Comparison of ENCODE assay signal across 17 mouse cellular contexts in genomic region chr1:39965461-39965860, GRCm38 (mm10).
DNase-seq lines count a peak whose midpoint lies in the region; ATAC-seq lines count a peak whose summit lies in the region.
"Had no signal": no experiment of that assay in that cellular context is flagged by ENCODE, and none has a peak within 500 bp of the region (broad histone marks: within the 10 kb centered on the region; RNA-seq: fewer than 3 reads in every experiment).

No protein-coding gene starts in this region.

- WGBS in embryonic facial prominence, embryonic 13.5 days = 55% methylated on average over 3 of the region's 3 CpGs
- 75% methylated on average over 3 of the region's 3 CpGs for WGBS in embryonic facial prominence, embryonic 10.5 days
- 31% methylated on average over 3 of the region's 3 CpGs for WGBS in liver, embryonic 12.5 days (ENCODE audit: insufficient replicate concordance)
- WGBS in stomach, embryonic 16.5 days = 51% methylated on average over 3 of the region's 3 CpGs
- WGBS in forebrain, embryonic 12.5 days = 78% methylated on average over 3 of the region's 3 CpGs

- H3K4me1 ChIP-seq in embryonic facial prominence, embryonic 13.5 days = peaks cover 73% of the 10 kb centered on the region
- H3K4me1 ChIP-seq in embryonic facial prominence, embryonic 10.5 days = peaks cover 60% of the 10 kb centered on the region
- peaks cover 66% of the 10 kb centered on the region for H3K4me1 ChIP-seq in megakaryocyte, embryonic 14.5 days
- H3K4me1 ChIP-seq in liver, embryonic 12.5 days = peaks cover 39% of the 10 kb centered on the region
- peaks cover 35% of the 10 kb centered on the region for H3K4me1 ChIP-seq in stomach, embryonic 16.5 days (ENCODE audit: control insufficient read depth, insufficient read depth, low read length)
- H3K4me1 ChIP-seq in forebrain, embryonic 12.5 days = peaks cover 55% of the 10 kb centered on the region

- H3K4me2 ChIP-seq in embryonic facial prominence, embryonic 13.5 days = no peak overlapping the region
- H3K4me2 ChIP-seq in liver, embryonic 12.5 days = no peak overlapping the region
- no peak overlapping the region for H3K4me2 ChIP-seq in stomach, embryonic 16.5 days (ENCODE audit: low read depth, low read length)
- no peak overlapping the region for H3K4me2 ChIP-seq in forebrain, embryonic 12.5 days

- DNase-seq in embryonic facial prominence, embryonic 10.5 days (ENCODE audit: low spot score) = no peak
- no peak for DNase-seq in frontal cortex, postnatal 10 days (ENCODE audit: low spot score in 2 of 2)
- DNase-seq: adrenal gland, adult 8-10 months; cerebellum, adult 11 months; cerebellum, postnatal 14 days; gastrocnemius, adult 2 months; heart, adult 18-20 months; layer of hippocampus, adult 9-11 months had no signal

- no peaks in the 10 kb centered on the region for H3K9me3 ChIP-seq in embryonic facial prominence, embryonic 13.5 days
- no peaks in the 10 kb centered on the region for H3K9me3 ChIP-seq in embryonic facial prominence, embryonic 10.5 days
- H3K9me3 ChIP-seq in megakaryocyte, embryonic 14.5 days = no peaks in the 10 kb centered on the region
- H3K9me3 ChIP-seq in liver, embryonic 12.5 days (replicated peaks) = no peaks in the 10 kb centered on the region
- no peaks in the 10 kb centered on the region for H3K9me3 ChIP-seq in stomach, embryonic 16.5 days (replicated peaks; ENCODE audit: control insufficient read depth, low read length)
- H3K9me3 ChIP-seq in forebrain, embryonic 12.5 days = no peaks in the 10 kb centered on the region

- ATAC-seq in embryonic facial prominence, embryonic 13.5 days (ENCODE audit: insufficient number of reproducible peaks, insufficient read depth, low FRiP score, low TSS enrichment, low read depth) = no peak
- no peak for ATAC-seq in megakaryocyte, adult 5-6 weeks (ENCODE audit: poor library complexity, severe bottlenecking)
- peak; percentile 73 for ATAC-seq in liver, embryonic 12.5 days
- ATAC-seq in stomach, embryonic 16.5 days (ENCODE audit: insufficient read depth, low FRiP score) = no peak
- no peak for ATAC-seq in forebrain, embryonic 12.5 days (ENCODE audit: low FRiP score)
- ATAC-seq: forebrain, embryonic 16.5 days had no signal

- no peak overlapping the region for H3K9ac ChIP-seq in embryonic facial prominence, embryonic 13.5 days
- no peak overlapping the region for H3K9ac ChIP-seq in liver, embryonic 12.5 days
- no peak overlapping the region for H3K9ac ChIP-seq in stomach, embryonic 16.5 days (ENCODE audit: low read length)
- H3K9ac ChIP-seq in forebrain, embryonic 12.5 days = no peak overlapping the region

- no peak overlapping the region for H3K4me3 ChIP-seq in embryonic facial prominence, embryonic 13.5 days
- H3K4me3 ChIP-seq in embryonic facial prominence, embryonic 10.5 days = no peak overlapping the region
- peak overlapping the region; percentile 77 for H3K4me3 ChIP-seq in megakaryocyte, embryonic 14.5 days (replicated peaks)
- H3K4me3 ChIP-seq in liver, embryonic 12.5 days = no peak overlapping the region
- no peak overlapping the region for H3K4me3 ChIP-seq in stomach, embryonic 16.5 days (replicated peaks; ENCODE audit: low read length)
- H3K4me3 ChIP-seq in forebrain, embryonic 12.5 days (replicated peaks) = no peak overlapping the region
- H3K4me3 ChIP-seq: gastrocnemius, adult 2 months had no signal

- H3K36me3 ChIP-seq in embryonic facial prominence, embryonic 13.5 days = peaks cover 26% of the 10 kb centered on the region
- peaks cover 62% of the 10 kb centered on the region for H3K36me3 ChIP-seq in embryonic facial prominence, embryonic 10.5 days (replicated peaks)
- H3K36me3 ChIP-seq in megakaryocyte, embryonic 14.5 days (replicated peaks; ENCODE audit: low read length) = peaks cover 33% of the 10 kb centered on the region
- H3K36me3 ChIP-seq in liver, embryonic 12.5 days = peaks cover 7% of the 10 kb centered on the region; the same call in 1 of the 2 replicates
- no peaks in the 10 kb centered on the region for H3K36me3 ChIP-seq in stomach, embryonic 16.5 days (ENCODE audit: control insufficient read depth, insufficient read depth, low read length)
- peaks cover 35% of the 10 kb centered on the region for H3K36me3 ChIP-seq in forebrain, embryonic 12.5 days (replicated peaks)

- peak overlapping the region; percentile 29; the same call in 1 of the 2 replicates for H3K27ac ChIP-seq in embryonic facial prominence, embryonic 13.5 days
- no peak overlapping the region for H3K27ac ChIP-seq in embryonic facial prominence, embryonic 10.5 days (replicated peaks)
- H3K27ac ChIP-seq in liver, embryonic 12.5 days = no peak overlapping the region
- H3K27ac ChIP-seq in stomach, embryonic 16.5 days (ENCODE audit: low read length) = peak overlapping the region; percentile 29; the same call in 1 of the 2 replicates
- H3K27ac ChIP-seq in forebrain, embryonic 12.5 days = no peak overlapping the region
- H3K27ac ChIP-seq: gastrocnemius, adult 2 months; kidney, postnatal 0 days had no signal

- H3K27me3 ChIP-seq in embryonic facial prominence, embryonic 13.5 days = no peaks in the 10 kb centered on the region
- no peaks in the 10 kb centered on the region for H3K27me3 ChIP-seq in embryonic facial prominence, embryonic 10.5 days (replicated peaks; ENCODE audit: low read depth, poor library complexity, severe bottlenecking)
- H3K27me3 ChIP-seq in megakaryocyte, embryonic 14.5 days (replicated peaks) = no peaks in the 10 kb centered on the region
- H3K27me3 ChIP-seq in liver, embryonic 12.5 days (replicated peaks) = no peaks in the 10 kb centered on the region
- no peaks in the 10 kb centered on the region for H3K27me3 ChIP-seq in stomach, embryonic 16.5 days (ENCODE audit: control insufficient read depth, insufficient read depth, low read length)
- no peaks in the 10 kb centered on the region for H3K27me3 ChIP-seq in forebrain, embryonic 12.5 days
- H3K27me3 ChIP-seq: CH12.LX had no signal

Comparison
In these comparisons a context has a peak if more than half of its experiments do, and no peak if none do; other contexts are left out.
1. H3K27ac ChIP-seq: peak in embryonic facial prominence, embryonic 13.5 days (single experiment) and stomach, embryonic 16.5 days (single experiment); none in embryonic facial prominence, embryonic 10.5 days (single experiment), liver, embryonic 12.5 days (single experiment) and forebrain, embryonic 12.5 days (single experiment).